Mouse (Mus musculus): ENCODE measurements around the gene Prkar2b.

- no peak for TF ChIP-seq HCFC1 (IDR thresholded peaks at IDR 0.05; ENCODE audit: low read depth, low read length)
- TF ChIP-seq POLR2A (IDR thresholded peaks at IDR 0.05; ENCODE audit: control insufficient read depth in 1 of 2, insufficient read depth in 1 of 2, low read depth in 1 of 2, low read length in 2 of 2, poor library complexity in 1 of 2), result no peak
- no peak for TF ChIP-seq MAX (IDR thresholded peaks at IDR 0.05; ENCODE audit: low read length)
- TF ChIP-seq CHD2 (IDR thresholded peaks at IDR 0.05; ENCODE audit: low read length), result no peak
- no peak for TF ChIP-seq GABPA (IDR thresholded peaks at IDR 0.05; ENCODE audit: low read depth, low read length)
- no peak for TF ChIP-seq CTCF (IDR thresholded peaks at IDR 0.05 in 2 of 3, conservative IDR thresholded peaks at IDR 0.05 in 1 of 3; ENCODE audit: control insufficient read depth in 1 of 3, insufficient read depth in 1 of 3, low read depth in 2 of 3, low read length in 3 of 3, poor library complexity in 1 of 3, severe bottlenecking in 1 of 3)
- TF ChIP-seq USF2 (IDR thresholded peaks at IDR 0.05; ENCODE audit: borderline replicate concordance in 1 of 2, insufficient read depth in 1 of 2, low read depth in 1 of 2, low read length in 2 of 2), result no peak
These were observed 44.6 kb downstream of the Prkar2b start for GRCm38 (mm10) chr12:32016472-32016871.

All from MEL (cell line).